Mouse (Mus musculus) heart, postnatal 4 days (tissue): ENCODE results near the gene Surf1. TPM values are rescaled to one million over a fixed set of nuclear protein-coding genes. Genes with fewer than 3 reads are reported as not detected.
A peak's percentile ranks its signal among the peaks of the same experiment; 100 is the strongest.

Source experiments
- DNase-seq: peaks from one replicate; pipeline ENCODE4 v3.0.0; 2021
- total RNA-seq, 2 experiments: library from RNA; stranded (reverse); gene quantifications; 2 replicates each; pipeline ENCODE4 v1.2.3; 2021

Surf1 gene
- total RNA-seq, 2 experiments from 2014 or later = 40.7 to 41.9 TPM

GRCm38 (mm10) chr2:26921784-26922183 lies 5.5 kb upstream of the Surf1 start:
- DNase-seq = peak; percentile 42

- DNase-seq = no peak
Measured at GRCm38 (mm10) chr2:26920190-26920855, 4.0 kb upstream of the Surf1 start.

GRCm38 (mm10) chr2:26919684-26920083 lies 3.4 kb upstream of the Surf1 start:
- no peak for DNase-seq

GRCm38 (mm10) chr2:26916738-26917137 lies 408 bp upstream of the Surf1 start:
- DNase-seq = no peak

DNA sequence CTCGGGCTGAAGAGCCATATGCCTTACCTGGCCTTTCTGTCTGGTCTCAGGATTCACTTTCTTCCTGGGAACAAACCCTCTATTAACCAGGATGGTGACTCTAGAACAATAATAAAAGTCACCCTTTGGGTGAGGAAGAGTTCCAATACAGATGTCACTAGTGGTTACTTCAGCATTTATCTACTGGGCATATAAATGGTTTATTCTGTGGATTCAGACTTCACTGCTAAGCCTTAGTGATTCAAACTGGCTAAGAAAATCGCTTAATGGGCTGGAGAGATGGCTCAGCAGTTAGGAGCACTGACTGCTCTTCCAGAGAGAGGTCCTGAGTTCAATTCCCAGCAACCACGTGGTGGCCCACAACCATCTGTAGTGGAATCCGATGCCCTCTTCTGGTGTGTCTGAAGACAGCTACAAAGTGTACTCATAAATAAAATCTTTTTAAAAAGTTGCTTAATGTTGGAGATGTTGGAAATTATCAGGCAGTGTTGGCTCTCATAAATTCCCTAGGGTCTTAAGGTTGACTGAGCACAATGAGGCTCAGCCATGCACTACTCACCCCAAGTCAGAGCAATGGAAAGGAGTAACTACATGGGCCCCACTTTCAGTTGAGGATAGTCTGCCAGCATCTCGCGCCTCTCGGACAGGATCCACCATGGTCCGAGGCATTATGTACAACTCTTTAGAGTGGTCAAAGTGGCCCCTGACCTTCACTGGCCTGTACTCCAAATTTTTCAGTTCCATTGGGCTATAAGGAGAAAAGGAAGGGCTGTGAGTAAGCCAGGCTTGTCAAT lies 2.0 kb downstream of the Surf1 start:
- no peak for DNase-seq

GRCm38 (mm10) chr2:26913416-26914147 lies 2.7 kb downstream of the Surf1 start:
- no peak for DNase-seq

- no peak for DNase-seq
Measured at GRCm38 (mm10) chr2:26912253-26912770, 4.0 kb downstream of the Surf1 start.

- peak; percentile 74 for DNase-seq
Measured at GRCm38 (mm10) chr2:26910994-26911765, 5.2 kb downstream of the Surf1 start.

GRCm38 (mm10) chr2:26910124-26910993 lies 6.0 kb downstream of the Surf1 start, which contains the start of the genes Med22 and Rpl7a:
Gene Med22, minus strand, starts transcription at chr2:26910677.
Gene Rpl7a, plus strand, starts transcription at chr2:26910764.
- DNase-seq = peak; percentile 100

DNA sequence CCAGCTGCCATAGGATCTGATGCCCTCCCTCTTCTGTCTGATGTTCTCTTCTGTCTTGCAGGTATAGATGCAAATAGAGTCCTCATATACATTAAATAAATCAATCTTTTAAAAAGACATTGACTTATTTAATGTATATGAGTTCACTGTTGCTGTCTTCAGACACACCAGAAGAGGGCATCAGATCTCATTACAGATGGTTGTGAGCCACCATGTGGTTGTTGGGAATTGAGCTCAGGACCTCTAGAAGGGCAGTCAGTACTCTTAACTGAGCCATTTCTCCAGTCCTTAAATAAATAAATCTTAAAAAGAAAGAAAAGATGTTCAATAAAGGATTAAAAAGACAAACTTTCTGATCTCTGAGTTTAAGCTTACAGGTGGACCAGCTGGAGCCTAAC lies 6.9 kb downstream of the Surf1 start:
- no peak for DNase-seq

DNA sequence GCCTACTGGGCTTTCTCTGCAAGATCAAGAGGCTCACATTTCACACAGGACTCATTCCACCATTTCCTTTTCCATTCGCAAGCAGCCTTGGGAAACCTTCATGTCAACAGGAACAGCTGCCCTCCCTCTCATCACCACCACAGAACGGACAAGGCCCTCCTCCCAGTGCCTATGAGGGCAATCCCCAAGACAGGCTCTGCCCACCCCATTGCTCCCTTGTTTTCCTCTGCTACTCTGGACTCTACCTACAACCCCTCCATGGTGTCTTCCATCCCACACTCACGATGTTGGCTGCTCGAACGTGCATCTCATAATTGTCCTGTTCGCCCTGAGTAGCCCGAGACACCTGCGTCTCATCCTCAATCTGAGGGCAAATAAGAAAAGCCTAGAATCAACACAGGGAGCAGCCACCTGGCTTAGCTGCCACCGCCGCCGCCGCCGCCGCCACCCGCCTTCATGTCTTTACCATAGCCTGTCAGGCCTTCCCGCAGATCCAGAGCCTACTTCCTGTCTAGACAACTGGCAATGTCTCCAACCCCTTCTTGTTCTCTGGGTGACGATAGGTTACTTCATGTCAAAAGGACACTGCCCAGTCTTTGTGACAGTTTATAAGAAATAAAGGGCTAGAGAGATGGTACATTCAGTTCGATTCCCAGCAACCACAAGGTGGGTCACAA lies 7.5 kb downstream of the Surf1 start:
- no peak for DNase-seq

GRCm38 (mm10) chr2:26907109-26907508 lies 9.2 kb downstream of the Surf1 start:
- peak; percentile 67 for DNase-seq

GRCm38 (mm10) chr2:26906431-26906830 lies 9.9 kb downstream of the Surf1 start:
- no peak for DNase-seq

GRCm38 (mm10) chr2:26905936-26906335 lies 10.4 kb downstream of the Surf1 start:
- no peak for DNase-seq

GRCm38 (mm10) chr2:26903311-26903710 lies 13.0 kb downstream of the Surf1 start:
- no peak for DNase-seq

DNA sequence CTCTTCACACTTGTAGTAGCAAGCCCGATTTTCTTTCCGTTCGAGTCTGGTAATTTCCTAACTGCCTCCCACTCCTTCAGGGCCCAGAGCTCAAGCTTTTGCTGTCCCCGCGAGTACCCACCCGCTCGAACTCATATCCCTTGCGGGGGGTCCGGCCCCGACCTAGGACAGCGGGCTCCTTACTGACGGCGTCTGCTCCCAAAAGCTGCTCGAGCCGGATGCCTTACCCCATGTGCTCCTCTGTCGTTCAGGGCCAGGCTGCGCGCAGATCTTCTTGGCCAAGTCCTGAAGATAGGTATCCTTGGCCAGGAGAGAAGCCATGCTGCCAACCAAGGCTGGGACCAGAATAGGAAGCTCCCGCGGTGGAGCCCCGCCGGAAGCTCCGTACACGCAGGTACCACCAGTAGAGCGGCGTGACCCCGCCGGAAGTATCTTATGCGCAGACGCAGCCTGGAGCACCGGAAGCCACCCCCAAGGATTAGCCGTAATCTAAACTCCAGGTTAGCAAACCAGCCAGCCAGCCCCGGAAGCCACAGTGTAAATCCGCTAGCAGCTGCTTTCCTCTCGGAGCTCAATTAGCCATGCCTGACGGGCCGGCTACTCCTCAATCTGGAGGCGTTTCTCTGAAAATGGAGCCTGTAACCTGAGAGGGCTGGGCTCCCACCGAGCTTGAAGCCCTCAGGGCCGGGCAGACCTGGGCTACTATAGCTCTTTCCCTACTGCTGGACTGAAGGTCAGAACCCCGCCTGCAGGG lies 13.7 kb downstream of the Surf1 start, which contains the start of gene Surf6:
TSS of gene Surf6 (minus strand) at position 413 of the 754 bp plus-strand sequence.
- peak; percentile 93 for DNase-seq

GRCm38 (mm10) chr2:26901834-26902400 lies 14.4 kb downstream of the Surf1 start:
- no peak for DNase-seq

GRCm38 (mm10) chr2:26900731-26901130 lies 15.6 kb downstream of the Surf1 start:
- DNase-seq = no peak

DNA sequence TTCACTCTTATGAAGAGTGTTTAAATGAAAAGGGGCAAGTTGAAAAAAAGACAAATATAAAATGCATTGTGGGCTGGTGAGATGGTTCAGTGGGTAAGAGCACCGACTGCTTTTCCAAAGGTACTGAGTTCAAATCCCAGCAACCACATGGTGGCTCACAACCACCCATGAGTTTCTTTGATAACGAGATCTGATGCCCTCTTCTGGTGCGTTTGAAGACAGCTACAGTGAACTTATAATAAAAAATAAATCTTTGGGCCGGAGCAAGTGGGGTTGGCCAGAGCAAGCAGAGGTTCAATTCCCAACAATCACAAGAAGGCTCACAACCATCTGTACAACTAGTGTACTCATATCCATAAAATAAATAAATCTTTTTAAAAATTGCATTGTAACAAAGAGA lies 20.4 kb downstream of the Surf1 start:
- no peak for DNase-seq
